Mouse (Mus musculus) forebrain, embryonic 11.5 days (tissue): ENCODE measurements around the gene Cnpy3. TPM values are rescaled to one million over a fixed set of nuclear protein-coding genes. Genes with fewer than 3 reads are reported as not detected.

Source experiments
- ATAC-seq: fragments of 200-750 bp; cut with Nextera tagmentation; replicated peaks from 2 replicates; pipeline ENCODE4 v1.8.0; 2017; ENCODE audit warnings: moderate TSS enrichment; ENCODE audit not compliant: low FRiP score
- DNase-seq: peaks from one replicate; pipeline ENCODE4 v3.0.0-alpha.2; 2017; ENCODE audit warnings: low spot score
- H3K27ac ChIP-seq: fragments of 300-500 bp; sonication (generic); 2 replicates; pipeline ENCODE4 v1.5.1; 2014; ENCODE audit warnings: low read depth, low read length
- H3K27me3 ChIP-seq: fragments of 300-500 bp; sonication (generic); 2 replicates; pipeline ENCODE4 v1.6.1; 2014; ENCODE audit warnings: mild to moderate bottlenecking, low read length, mixed read lengths; ENCODE audit not compliant: control insufficient read depth, insufficient read depth
- H3K36me3 ChIP-seq: fragments of 300-500 bp; sonication (generic); 2 replicates; pipeline ENCODE4 v1.6.1; 2014; ENCODE audit warnings: mild to moderate bottlenecking, low read length, moderate library complexity, mixed read lengths; ENCODE audit not compliant: control insufficient read depth, insufficient read depth
- H3K4me1 ChIP-seq: fragments of 300-500 bp; sonication (generic); replicated peaks from 2 replicates; pipeline ENCODE4 v1.6.1; 2014; ENCODE audit warnings: low read length, mixed read lengths; ENCODE audit not compliant: control insufficient read depth, insufficient read depth
- H3K4me2 ChIP-seq: fragments of 300-500 bp; sonication (generic); 2 replicates; pipeline ENCODE4 v1.6.1; 2014; ENCODE audit warnings: low read depth, mild to moderate bottlenecking, low read length, moderate library complexity, mixed read lengths; ENCODE audit not compliant: severe bottlenecking
- H3K4me3 ChIP-seq: fragments of 300-500 bp; sonication (generic); 2 replicates; pipeline ENCODE4 v1.5.1; 2014; ENCODE audit warnings: low read depth, low read length
- H3K9ac ChIP-seq: fragments of 300-500 bp; sonication (generic); 2 replicates; pipeline ENCODE4 v1.6.1; 2014; ENCODE audit warnings: low read length
- H3K9me3 ChIP-seq: fragments of 300-500 bp; sonication (generic); 2 replicates; pipeline ENCODE4 v1.6.1; 2016; ENCODE audit warnings: low read length, mixed read lengths; ENCODE audit not compliant: control insufficient read depth
- WGBS: fragments of 180-500 bp; shearing (Covaris S2); extraction: QIAGEN DNeasy Blood & Tissue Kit; methylation state at CpG from one replicate; pipeline ENCODE4 v1.1.7; 2014; 5-methylcytosine and 5-hydroxymethylcytosine counted together
- polyA plus RNA-seq: library from polyadenylated mRNA; unstranded; fragments of >200 nt; fragmentation: Nextera tagmentation; extraction: Ambion mirVana; gene quantifications from 2 replicates; pipeline ENCODE4 v1.2.1, GENCODE M21; 2014

Gene Cnpy3
- polyA plus RNA-seq, 1 experiment from 2014 or later, result 61.2 TPM

DNA sequence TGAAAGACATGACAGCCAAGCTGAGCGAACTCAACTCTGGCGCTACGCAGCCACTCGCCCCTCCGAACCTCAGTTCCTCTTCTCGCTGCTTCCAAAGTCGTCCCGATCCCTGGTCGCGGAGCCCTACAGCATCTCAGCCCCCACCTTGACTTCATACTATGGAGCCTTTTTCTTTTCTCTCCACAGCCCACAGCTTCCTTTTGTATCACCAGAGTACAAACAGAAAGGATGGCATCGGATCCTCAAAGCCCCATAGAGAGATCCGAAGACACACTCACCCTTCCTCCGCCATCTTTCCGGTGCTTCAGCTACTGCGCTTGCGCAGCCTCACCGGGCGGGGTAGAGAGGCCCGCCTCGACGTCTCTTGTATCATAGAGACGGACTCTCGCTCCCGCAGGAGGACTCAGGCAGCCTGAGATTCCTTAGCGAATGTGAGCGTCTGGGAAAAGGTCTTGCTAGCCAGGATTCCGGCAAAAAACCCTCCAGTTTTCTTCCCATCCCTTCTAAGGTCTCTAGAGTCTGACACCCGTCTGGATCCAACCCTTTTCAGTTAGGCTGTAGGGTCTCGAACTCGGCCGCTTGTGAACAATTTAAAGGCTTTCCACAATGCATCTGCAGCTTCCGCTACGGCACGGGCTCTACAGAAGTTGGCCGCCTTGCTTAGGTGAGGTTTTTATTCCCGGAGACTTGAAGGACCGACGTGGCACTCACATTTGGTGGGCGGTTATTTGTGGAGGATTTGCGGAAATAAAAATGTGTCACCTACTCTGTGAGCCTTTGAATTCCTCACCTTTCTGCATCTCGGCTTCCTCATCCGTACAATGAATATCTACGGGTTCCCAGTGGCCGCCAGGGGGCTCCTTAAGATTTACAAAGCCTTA lies 30.6 kb upstream of the Cnpy3 start, which contains the start of gene Rpl7l1:
Rpl7l1 (minus strand) TSS at position 332 of the 881 bp plus-strand sequence.
- Histone ChIP-seq H3K9ac (peak within 1 kb of the TSS; percentile 74), H3K4me3 (peak within 1 kb of the TSS; percentile 63), H3K4me2 (peak within 1 kb of the TSS; percentile 59), H3K27ac (peak within 1 kb of the TSS; percentile 68), H3K36me3 (peaks cover 22% of the 10 kb centered on the region), H3K27me3 (no peaks in the 10 kb centered on the region), H3K4me1 (0 out of 2 replicates have a peak, but pooled peaks cover 2% of the 10 kb centered on the region), H3K9me3 (no peaks in the 10 kb centered on the region)
- WGBS, result 1% methylated on average over 44 of the region's 44 CpGs
- ATAC-seq, result peak; percentile 94
- DNase-seq, result peak; percentile 94

DNA sequence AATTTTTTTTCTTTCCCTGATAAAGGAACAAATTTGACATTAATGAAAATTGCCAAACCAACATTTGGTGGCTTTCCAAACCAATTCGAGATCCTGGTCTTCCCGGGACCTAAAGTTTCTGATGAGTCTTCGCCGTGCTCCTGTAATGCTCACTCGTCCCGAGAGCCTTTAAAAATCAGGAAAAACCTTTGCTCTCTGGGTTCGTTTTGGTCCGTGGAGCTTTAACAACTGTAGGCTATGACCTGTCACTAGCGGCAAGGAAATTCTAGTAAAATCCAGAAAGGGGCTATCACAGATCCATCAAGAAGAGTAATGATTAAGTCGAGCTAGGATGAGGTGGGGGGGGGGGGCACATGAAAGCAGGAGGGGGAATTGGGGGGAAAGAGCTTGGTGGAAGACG lies 29.9 kb upstream of the Cnpy3 start:
- Histone ChIP-seq H3K27ac (peak overlapping the region; percentile 68), H3K27me3 (no peaks in the 10 kb centered on the region), H3K4me1 (0 out of 2 replicates have a peak, but pooled peaks cover 2% of the 10 kb centered on the region), H3K4me2 (peak overlapping the region; percentile 59), H3K9ac (peak overlapping the region; percentile 74), H3K4me3 (peak overlapping the region; percentile 63), H3K9me3 (no peaks in the 10 kb centered on the region), H3K36me3 (peaks cover 27% of the 10 kb centered on the region)
- DNase-seq (no peak), ATAC-seq (no peak; the same call in 1 of the 2 replicates)
- 9% methylated on average over 11 of the region's 11 CpGs for WGBS

DNA sequence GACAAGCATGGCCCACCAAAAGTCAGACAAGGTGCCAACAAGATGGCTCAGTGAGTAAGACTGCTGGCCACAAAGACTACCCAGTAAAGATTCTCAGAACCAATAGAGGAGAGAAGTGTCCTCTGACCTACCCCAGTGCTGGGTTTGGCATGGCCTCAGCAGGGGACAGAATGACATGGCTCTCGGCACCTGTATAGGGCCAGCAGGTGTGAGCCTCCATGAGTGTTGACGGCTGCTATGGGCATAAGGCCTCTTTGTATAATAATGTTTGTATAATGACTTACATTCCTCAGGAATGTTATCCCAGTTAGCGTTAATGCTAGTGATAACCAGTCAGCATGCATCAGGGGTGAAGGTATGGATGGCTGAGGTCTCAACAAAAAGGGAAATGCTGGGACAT lies 24.1 kb upstream of the Cnpy3 start:
- no peak overlapping the region for H3K9ac ChIP-seq
- no peaks in the 10 kb centered on the region for H3K9me3 ChIP-seq
- 87% methylated on average over 3 of the region's 3 CpGs for WGBS
- no peak overlapping the region for H3K27ac ChIP-seq
- no peak overlapping the region for H3K4me2 ChIP-seq
- H3K27me3 ChIP-seq, result no peaks in the 10 kb centered on the region
- H3K4me1 ChIP-seq, result peaks cover 8% of the 10 kb centered on the region; the same call in 1 of the 2 replicates
- ATAC-seq (no peak), DNase-seq (no peak)
- no peak overlapping the region for H3K4me3 ChIP-seq
- H3K36me3 ChIP-seq, result peaks cover 32% of the 10 kb centered on the region

DNA sequence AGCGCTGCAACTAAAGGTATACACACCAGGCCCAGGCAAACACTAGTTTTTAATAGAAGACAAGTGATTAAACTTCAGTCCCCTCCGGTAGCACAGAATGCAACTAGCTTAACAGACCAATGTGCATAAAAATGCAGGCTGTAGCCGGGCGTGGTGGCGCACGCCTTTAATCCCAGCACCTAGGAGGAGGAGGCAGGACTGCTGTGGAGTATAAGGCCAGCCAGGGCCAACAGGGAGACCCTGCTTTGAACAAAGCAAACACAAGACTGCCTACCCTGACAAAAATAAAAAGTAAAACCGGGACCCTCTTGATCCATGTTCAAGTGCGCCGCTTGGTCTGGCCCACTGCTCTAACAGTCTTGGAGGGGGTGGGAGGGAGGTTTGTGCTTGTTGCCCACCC lies 23.1 kb upstream of the Cnpy3 start:
- WGBS, result 93% methylated on average over 9 of the region's 9 CpGs
- no peak overlapping the region for H3K9ac ChIP-seq
- H3K4me3 ChIP-seq, result no peak overlapping the region
- H3K4me2 ChIP-seq, result no peak overlapping the region
- no peak overlapping the region for H3K27ac ChIP-seq
- peaks cover 27% of the 10 kb centered on the region for H3K36me3 ChIP-seq
- DNase-seq (no peak), ATAC-seq (no peak)
- H3K4me1 ChIP-seq, result peaks cover 7% of the 10 kb centered on the region; the same call in 1 of the 2 replicates
- no peaks in the 10 kb centered on the region for H3K27me3 ChIP-seq
- H3K9me3 ChIP-seq, result no peaks in the 10 kb centered on the region

DNA sequence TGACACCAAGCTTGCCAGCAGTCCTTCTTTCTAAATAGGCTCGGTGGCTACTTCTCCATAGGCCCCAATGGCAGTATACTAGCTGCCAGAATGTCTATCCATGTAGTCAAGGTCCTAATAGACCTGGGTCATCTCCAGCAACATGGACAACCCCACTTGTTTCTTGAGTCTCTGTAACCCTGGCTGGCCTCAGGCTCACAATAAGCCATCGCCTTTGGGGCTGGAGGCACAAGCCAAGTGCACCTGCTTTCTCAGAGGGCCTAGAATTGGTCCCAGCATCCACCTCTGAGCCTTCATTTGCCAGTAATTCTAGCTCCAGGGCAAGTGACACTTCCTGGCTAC lies 22.1 kb upstream of the Cnpy3 start:
- Histone ChIP-seq H3K4me3 (no peak overlapping the region), H3K4me2 (no peak overlapping the region), H3K36me3 (peaks cover 23% of the 10 kb centered on the region), H3K27me3 (no peaks in the 10 kb centered on the region), H3K27ac (no peak overlapping the region), H3K9ac (no peak overlapping the region), H3K9me3 (no peaks in the 10 kb centered on the region), H3K4me1 (peaks cover 7% of the 10 kb centered on the region; the same call in 1 of the 2 replicates)
- 43% methylated on average over 2 of the region's 2 CpGs for WGBS
- ATAC-seq (no peak), DNase-seq (no peak)

DNA sequence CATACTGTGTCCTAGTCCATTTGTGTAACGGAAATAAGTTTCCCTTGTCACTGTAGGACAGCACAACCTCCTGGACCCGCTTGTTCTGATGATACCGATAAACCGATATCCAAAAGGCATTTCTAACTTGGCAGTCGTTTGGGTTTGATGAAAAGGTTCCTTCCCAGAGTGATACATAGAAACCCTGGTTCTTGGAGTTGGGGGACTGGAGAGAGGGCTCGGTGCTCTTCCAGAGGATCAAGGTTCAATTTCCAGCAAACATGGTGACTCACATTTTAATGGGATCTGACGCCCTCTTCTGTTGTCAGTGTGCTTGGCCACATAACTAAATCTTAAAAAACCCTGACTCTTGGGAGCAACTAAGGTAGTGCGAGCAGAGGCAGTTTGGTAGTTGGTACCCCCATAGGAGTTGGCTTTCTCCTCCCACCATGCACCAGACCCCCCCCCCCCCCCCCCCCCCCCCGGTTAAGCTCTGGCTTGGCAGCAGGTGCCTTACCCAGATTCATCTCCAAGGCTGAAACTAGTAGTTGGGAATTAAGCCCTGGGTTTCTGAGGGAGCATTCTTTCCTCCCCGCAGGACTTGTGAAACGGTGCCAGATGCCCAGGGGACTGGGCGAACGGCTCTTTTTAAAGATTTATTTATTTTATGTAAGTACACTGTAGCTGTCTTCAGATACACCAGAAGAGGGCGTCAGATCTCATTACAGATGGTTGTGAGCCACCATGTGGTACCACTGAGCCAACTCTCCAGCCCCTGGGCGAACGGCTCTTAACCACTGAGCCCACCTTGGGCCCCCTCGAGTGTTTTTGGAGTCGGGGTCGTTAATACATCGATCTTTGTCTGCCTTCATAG lies 21.5 kb upstream of the Cnpy3 start:
- WGBS, result 9% methylated on average over 19 of the region's 20 CpGs
- peak; percentile 23; the same call in 1 of the 2 replicates for ATAC-seq
- peak overlapping the region; percentile 70 for H3K4me2 ChIP-seq
- H3K4me1 ChIP-seq, result peaks cover 7% of the 10 kb centered on the region; the same call in 1 of the 2 replicates
- peaks cover 19% of the 10 kb centered on the region for H3K36me3 ChIP-seq
- H3K9ac ChIP-seq, result peak overlapping the region; percentile 82
- H3K27ac ChIP-seq, result no peak overlapping the region; the same call in 1 of the 2 replicates
- H3K4me3 ChIP-seq, result peak overlapping the region; percentile 88
- H3K27me3 ChIP-seq, result no peaks in the 10 kb centered on the region
- peak; percentile 52 for DNase-seq
- no peaks in the 10 kb centered on the region for H3K9me3 ChIP-seq

DNA sequence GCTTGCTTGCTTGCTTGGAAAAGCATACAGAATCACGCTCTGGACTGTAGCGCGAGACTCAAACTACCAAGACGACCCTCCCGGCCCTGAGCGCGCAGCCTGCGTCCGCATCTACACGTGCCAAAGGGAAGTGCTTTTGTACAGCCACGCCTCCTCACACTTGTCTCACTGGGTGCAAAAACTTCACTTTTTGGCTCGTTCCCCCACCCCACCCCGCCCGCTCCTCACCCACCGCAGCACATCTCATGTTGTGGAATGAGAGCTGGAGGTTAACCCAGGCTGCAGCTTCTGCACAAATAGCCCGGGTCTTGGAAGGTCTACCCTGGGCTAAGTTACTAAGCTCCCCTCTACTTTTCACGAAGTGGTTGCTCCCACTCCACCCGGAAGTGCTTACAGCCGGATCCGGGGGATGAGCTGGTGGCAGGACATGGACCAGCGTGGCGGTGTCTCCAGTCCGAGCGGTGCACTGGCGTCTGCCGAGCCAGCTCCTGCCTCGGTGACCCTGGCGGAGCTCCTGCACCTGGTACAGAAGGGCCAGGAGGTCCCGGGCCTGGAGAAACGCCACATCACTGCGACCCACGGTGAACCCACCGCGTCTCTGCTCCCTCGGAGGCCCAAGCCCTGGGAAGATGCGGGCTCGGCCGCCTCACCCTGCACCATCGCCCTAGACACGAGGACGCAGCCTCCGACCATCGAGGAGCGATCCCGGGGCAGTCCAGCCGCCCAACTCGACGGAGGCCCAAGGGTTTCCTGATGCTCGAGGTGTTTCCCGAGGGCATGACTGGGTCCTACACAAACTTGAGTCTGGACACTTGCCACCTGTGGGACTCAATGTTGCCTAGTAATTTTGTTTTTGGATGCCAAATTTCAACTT lies 20.6 kb upstream of the Cnpy3 start, which contains the start of gene 2310039H08Rik:
2310039H08Rik (plus strand) TSS at position 232 of the 874 bp plus-strand sequence.
- H3K27ac ChIP-seq, result peak within 1 kb of the TSS; percentile 48; the same call in 1 of the 2 replicates
- H3K36me3 ChIP-seq, result peaks cover 11% of the 10 kb centered on the region
- H3K9ac ChIP-seq, result peak within 1 kb of the TSS; percentile 82
- peaks cover 7% of the 10 kb centered on the region; the same call in 1 of the 2 replicates for H3K4me1 ChIP-seq
- no peaks in the 10 kb centered on the region for H3K9me3 ChIP-seq
- DNase-seq, result peak; percentile 89
- H3K27me3 ChIP-seq, result no peaks in the 10 kb centered on the region
- WGBS, result under 1% methylated on average over 50 of the region's 50 CpGs
- peak within 1 kb of the TSS; percentile 88 for H3K4me3 ChIP-seq
- ATAC-seq, result peak; percentile 89
- peak within 1 kb of the TSS; percentile 70 for H3K4me2 ChIP-seq
